Mouse (Mus musculus): ENCODE measurements around the gene Glrx3. TPM values are rescaled to one million over a fixed set of nuclear protein-coding genes. Genes with fewer than 3 reads are reported as not detected.

Gene Glrx3
- polyA plus RNA-seq, 1 experiment from 2014 or later: 277 TPM

DNA sequence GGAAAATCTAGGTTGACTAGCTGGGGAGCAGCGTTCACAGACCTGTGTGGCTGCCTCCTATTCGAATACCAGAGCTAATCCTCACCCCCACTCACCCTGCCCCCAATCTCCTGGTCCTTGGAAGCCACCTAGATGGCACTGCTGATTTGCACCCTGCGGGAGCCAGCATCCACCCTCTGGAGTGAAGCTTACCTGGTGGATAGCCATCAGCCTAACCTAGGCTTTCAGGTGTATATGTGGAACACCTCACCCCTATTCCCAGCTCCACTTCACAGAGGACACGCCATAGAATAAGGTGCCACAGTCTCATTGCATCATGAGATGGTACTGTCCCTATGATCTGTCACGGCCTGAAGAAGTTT, 41.2 kb downstream of the Glrx3 start:
- ATAC-seq: peak; percentile 72
- Histone ChIP-seq H3K9me3 (no peaks in the 10 kb centered on the region), H3K36me3 (no peaks in the 10 kb centered on the region), H3K4me2 (replicated peaks) (peak overlapping the region; percentile 54), H3K4me1 (replicated peaks) (peaks cover 4% of the 10 kb centered on the region; the same call in 1 of the 2 replicates), H3K27me3 (0 out of 2 replicates have a peak, but pooled peaks cover 3% of the 10 kb centered on the region), H3K9ac (replicated peaks) (no peak overlapping the region; the same call in 1 of the 2 replicates), H3K27ac (no peak overlapping the region), H3K4me3 (replicated peaks) (peak overlapping the region; percentile 28)
- 33% methylated on average over 5 of the region's 5 CpGs for WGBS

DNA sequence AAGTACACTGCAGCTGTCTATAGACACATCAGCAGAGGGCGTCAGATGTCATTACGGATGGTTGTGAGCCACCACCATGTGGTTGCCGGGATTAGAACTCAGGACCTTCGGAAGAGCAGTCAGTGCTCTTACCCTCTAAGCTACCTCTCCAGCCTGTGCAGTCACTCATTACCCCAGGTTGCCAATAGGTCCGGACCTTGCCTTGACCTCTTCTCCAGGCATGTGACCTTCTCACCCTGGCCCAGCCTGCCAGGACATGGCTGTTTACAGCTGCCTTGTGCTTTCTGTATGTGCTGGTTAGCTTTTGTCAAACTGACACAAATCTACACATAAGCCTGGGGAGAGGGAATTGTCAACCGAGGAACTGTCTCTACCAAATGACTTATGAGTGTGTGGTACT, 43.4 kb downstream of the Glrx3 start:
- peaks cover 4% of the 10 kb centered on the region; the same call in 1 of the 2 replicates for H3K4me1 ChIP-seq (replicated peaks)
- 0 out of 2 replicates have a peak, but pooled peaks cover 3% of the 10 kb centered on the region for H3K27me3 ChIP-seq
- no peaks in the 10 kb centered on the region for H3K36me3 ChIP-seq
- no peaks in the 10 kb centered on the region for H3K9me3 ChIP-seq
- ATAC-seq: no peak
- no peak overlapping the region for H3K27ac ChIP-seq
- no peak overlapping the region for H3K4me3 ChIP-seq (replicated peaks)
- no peak overlapping the region for H3K9ac ChIP-seq (replicated peaks)
- WGBS: 80% methylated on average over 6 of the region's 6 CpGs
- H3K4me2 ChIP-seq (replicated peaks): no peak overlapping the region

DNA sequence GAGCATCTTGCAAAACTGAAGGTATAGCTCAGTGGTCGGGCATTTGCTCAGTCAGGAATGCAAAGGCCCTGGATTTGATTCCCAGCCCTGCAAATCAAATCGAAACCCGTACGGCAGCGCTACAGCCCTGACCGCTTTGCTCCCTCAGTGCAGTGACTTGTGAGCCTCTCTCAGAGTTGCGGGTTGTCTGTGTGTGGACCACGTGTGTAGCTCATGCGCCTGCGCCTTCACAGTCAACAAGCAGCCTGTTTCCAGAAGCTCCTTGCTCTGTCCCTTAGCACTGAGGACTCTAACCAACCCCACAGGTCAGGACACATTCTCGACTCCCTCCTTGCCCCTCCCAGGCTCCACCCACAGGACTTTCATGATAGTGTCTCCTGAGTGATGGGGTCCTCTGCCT, 46.6 kb downstream of the Glrx3 start:
- Histone ChIP-seq H3K27ac (no peak overlapping the region), H3K4me2 (replicated peaks) (no peak overlapping the region), H3K9me3 (no peaks in the 10 kb centered on the region), H3K27me3 (no peaks in the 10 kb centered on the region), H3K4me1 (replicated peaks) (no peaks in the 10 kb centered on the region), H3K9ac (replicated peaks) (no peak overlapping the region), H3K36me3 (no peaks in the 10 kb centered on the region), H3K4me3 (replicated peaks) (no peak overlapping the region)
- 90% methylated on average over 11 of the region's 11 CpGs for WGBS
- ATAC-seq: no peak

GRCm38 (mm10) chr7:137488391-137488790, 51.0 kb downstream of the Glrx3 start:
- Histone ChIP-seq H3K4me2 (replicated peaks) (no peak overlapping the region), H3K9me3 (no peaks in the 10 kb centered on the region), H3K4me1 (replicated peaks) (no peaks in the 10 kb centered on the region), H3K27me3 (no peaks in the 10 kb centered on the region), H3K36me3 (no peaks in the 10 kb centered on the region), H3K27ac (no peak overlapping the region), H3K4me3 (replicated peaks) (no peak overlapping the region), H3K9ac (replicated peaks) (no peak overlapping the region)
- no peak for ATAC-seq
- WGBS: 86% methylated on average over 5 of the region's 5 CpGs

- WGBS: 78% methylated on average over 4 of the region's 4 CpGs
- Histone ChIP-seq H3K9ac (replicated peaks) (no peak overlapping the region), H3K4me2 (replicated peaks) (no peak overlapping the region), H3K27me3 (no peaks in the 10 kb centered on the region), H3K4me3 (replicated peaks) (no peak overlapping the region), H3K9me3 (no peaks in the 10 kb centered on the region), H3K36me3 (no peaks in the 10 kb centered on the region), H3K27ac (no peak overlapping the region), H3K4me1 (replicated peaks) (0 out of 2 replicates have a peak, but pooled peaks cover 2% of the 10 kb centered on the region)
- ATAC-seq: no peak
Measured at GRCm38 (mm10) chr7:137490711-137491110, 53.3 kb downstream of the Glrx3 start.

GRCm38 (mm10) chr7:137492307-137492973, 55.0 kb downstream of the Glrx3 start:
- Histone ChIP-seq H3K4me2 (replicated peaks) (no peak overlapping the region), H3K27ac (no peak overlapping the region), H3K36me3 (no peaks in the 10 kb centered on the region), H3K9ac (replicated peaks) (no peak overlapping the region), H3K4me3 (replicated peaks) (no peak overlapping the region), H3K9me3 (no peaks in the 10 kb centered on the region), H3K27me3 (no peaks in the 10 kb centered on the region), H3K4me1 (replicated peaks) (0 out of 2 replicates have a peak, but pooled peaks cover 2% of the 10 kb centered on the region)
- 89% methylated on average over 8 of the region's 8 CpGs for WGBS
- no peak for ATAC-seq

DNA sequence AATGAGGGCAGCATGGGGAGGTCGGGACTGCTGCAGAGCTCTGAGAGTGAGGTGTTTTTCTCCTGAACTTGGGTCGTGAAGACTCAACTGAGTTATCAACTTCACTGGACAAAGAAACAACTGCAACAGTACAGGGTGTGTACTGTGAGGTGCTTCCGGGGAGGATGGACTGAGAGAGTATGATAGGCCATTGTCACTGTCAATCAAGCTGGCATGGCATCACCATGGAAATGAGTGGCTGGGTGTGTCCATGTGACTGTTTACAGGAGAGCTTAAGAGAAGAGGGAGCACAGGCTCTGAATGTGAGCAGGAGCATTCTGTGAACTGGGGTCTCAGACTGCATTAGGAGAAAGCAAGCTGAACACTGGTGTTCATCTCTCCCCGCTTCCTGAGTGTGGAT, 61.3 kb downstream of the Glrx3 start:
- Histone ChIP-seq H3K36me3 (no peaks in the 10 kb centered on the region), H3K9ac (replicated peaks) (no peak overlapping the region), H3K27me3 (no peaks in the 10 kb centered on the region), H3K4me2 (replicated peaks) (no peak overlapping the region), H3K4me1 (replicated peaks) (0 out of 2 replicates have a peak, but pooled peaks cover 2% of the 10 kb centered on the region), H3K4me3 (replicated peaks) (no peak overlapping the region), H3K9me3 (no peaks in the 10 kb centered on the region), H3K27ac (no peak overlapping the region)
- no peak for ATAC-seq
- 81% methylated on average over 4 of the region's 4 CpGs for WGBS

- Histone ChIP-seq H3K4me3 (replicated peaks) (no peak overlapping the region), H3K4me2 (replicated peaks) (no peak overlapping the region), H3K27me3 (no peaks in the 10 kb centered on the region), H3K9me3 (no peaks in the 10 kb centered on the region), H3K9ac (replicated peaks) (no peak overlapping the region), H3K36me3 (no peaks in the 10 kb centered on the region), H3K27ac (no peak overlapping the region), H3K4me1 (replicated peaks) (no peaks in the 10 kb centered on the region)
- ATAC-seq: no peak
Measured at GRCm38 (mm10) chr7:137517588-137517987, 80.2 kb downstream of the Glrx3 start.

DNA sequence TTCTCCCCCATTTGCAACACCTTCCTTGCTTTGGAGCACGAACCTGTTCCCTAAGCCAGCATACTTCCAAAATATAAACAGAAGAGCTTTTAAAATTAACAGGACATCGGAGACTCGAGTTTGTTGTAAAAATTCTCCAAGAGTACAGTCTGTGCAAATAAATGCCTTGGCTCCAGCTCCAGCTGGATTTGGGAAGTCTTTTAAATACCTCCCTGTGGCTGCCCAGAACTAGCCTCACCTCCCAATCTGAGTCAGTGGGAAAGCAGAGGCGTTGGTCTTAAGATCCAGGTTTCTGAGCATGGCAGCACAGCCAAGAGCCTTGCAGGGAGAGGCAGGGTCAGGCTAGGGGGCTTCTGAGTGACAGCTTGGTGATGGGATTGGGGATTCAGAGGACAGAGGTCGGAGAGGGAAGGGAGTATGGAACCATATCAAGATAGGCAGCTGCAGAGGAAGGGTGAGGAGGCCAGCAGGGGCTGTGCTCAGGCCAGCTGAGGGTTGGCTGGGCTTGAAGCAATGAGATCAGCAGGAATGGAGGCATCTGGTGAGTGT, 80.7 kb downstream of the Glrx3 start:
- 71% methylated on average over 5 of the region's 5 CpGs for WGBS
- H3K27me3 ChIP-seq: no peaks in the 10 kb centered on the region
- H3K9me3 ChIP-seq: no peaks in the 10 kb centered on the region
- H3K27ac ChIP-seq: no peak overlapping the region
- H3K4me1 ChIP-seq (replicated peaks): no peaks in the 10 kb centered on the region
- H3K4me3 ChIP-seq (replicated peaks): no peak overlapping the region
- H3K36me3 ChIP-seq: no peaks in the 10 kb centered on the region
- no peak overlapping the region for H3K9ac ChIP-seq (replicated peaks)
- ATAC-seq: no peak
- H3K4me2 ChIP-seq (replicated peaks): no peak overlapping the region

Other genes with a start within 250 kb of the Glrx3 start
- gene Ebf3, start 123.2 kb upstream of the Glrx3 start, polyA plus RNA-seq (2015; fragmentation: Nextera tagmentation; extraction: Ambion mirVana): 18.1 and 18.2 TPM in 2 replicates
- gene 9430038I01Rik, start 26.9 kb upstream of the Glrx3 start, polyA plus RNA-seq (2015; fragmentation: Nextera tagmentation; extraction: Ambion mirVana): 11.9 and 14.7 TPM in 2 replicates

Data from midbrain, embryonic 13.5 days (tissue).